Mouse (Mus musculus) MN1 (cell line): ENCODE measurements at regions not wholly inside any gene's neighbourhood (a gene's known extent, or its start where the extent isn't known, plus 50 kb on each side); places are given as distances from the start of the nearest gene placed in this dataset.

ENCODE experiments used
- DNase-seq: peaks from one replicate; pipeline ENCODE4 v3.0.0-alpha.2; 2016; ENCODE audit warnings: low spot score

DNA sequence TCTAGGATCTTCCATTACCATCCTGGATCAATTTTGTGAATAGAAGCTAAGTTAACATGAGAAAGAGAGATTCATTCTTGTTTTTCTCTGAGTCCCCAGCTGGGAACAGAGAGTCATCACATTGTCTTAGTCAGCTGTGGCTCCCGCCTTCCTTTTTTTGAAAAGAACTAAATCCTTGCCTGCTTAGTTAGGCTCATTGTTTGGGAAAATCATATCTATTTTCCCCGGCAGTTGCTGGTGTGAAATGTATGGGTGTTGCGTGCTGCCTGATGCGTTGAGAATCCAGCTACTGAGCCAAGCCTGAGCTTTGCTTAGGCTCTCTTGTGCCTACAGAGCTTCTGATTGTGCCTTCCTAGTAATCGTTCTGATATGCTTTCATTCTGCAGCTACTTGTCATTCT is 66.3 kb downstream of the Fam50b start:
- DNase-seq, result no peak

DNA sequence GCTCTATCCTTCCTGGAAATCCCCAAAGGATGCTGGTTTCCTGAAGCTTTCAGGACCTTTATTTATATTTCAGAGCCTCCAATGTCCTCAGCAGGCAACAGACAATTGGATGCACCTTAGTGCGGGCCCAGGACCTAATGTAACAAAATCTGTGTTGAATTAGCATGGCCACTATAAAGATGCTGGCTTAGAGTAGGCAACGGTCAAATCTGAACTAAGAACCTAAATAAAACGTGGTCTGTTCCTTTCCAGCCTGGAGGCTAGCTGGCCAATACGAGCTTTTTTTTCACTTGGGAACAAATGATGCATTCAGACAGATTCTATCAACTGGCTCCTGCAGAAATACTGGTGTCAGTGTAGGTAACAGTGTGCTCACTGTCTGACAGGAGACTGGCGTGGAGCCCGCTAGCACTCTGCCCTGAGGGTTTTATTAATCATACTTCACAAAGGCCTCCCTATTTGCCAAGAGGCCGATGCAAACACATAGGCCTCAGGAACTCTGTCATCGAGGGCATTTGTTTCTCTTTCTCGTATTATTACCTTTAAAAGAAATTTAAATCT is 68.5 kb upstream of the Prpf4b start:
- DNase-seq, result peak; percentile 28

DNA sequence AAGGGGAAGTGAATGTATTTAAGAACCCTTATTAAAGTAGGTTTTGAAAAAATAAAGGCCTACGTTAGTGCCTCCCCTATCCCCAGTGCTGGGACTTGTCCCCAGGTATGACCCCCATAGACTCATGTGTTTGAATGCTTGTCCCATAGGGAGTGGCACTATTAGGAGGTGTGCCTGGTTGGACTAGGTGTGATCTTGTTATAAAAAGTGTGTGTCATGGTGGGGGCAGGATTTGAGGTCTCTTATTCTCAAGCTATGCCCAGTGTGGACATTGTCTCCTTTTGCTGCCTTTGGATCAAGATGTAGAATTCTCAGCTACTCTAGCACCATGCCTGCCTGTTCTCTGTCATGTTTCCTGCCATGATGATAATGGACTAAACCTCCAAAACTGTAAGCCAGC is 65.6 kb upstream of the Prpf4b start:
- no peak for DNase-seq

DNA sequence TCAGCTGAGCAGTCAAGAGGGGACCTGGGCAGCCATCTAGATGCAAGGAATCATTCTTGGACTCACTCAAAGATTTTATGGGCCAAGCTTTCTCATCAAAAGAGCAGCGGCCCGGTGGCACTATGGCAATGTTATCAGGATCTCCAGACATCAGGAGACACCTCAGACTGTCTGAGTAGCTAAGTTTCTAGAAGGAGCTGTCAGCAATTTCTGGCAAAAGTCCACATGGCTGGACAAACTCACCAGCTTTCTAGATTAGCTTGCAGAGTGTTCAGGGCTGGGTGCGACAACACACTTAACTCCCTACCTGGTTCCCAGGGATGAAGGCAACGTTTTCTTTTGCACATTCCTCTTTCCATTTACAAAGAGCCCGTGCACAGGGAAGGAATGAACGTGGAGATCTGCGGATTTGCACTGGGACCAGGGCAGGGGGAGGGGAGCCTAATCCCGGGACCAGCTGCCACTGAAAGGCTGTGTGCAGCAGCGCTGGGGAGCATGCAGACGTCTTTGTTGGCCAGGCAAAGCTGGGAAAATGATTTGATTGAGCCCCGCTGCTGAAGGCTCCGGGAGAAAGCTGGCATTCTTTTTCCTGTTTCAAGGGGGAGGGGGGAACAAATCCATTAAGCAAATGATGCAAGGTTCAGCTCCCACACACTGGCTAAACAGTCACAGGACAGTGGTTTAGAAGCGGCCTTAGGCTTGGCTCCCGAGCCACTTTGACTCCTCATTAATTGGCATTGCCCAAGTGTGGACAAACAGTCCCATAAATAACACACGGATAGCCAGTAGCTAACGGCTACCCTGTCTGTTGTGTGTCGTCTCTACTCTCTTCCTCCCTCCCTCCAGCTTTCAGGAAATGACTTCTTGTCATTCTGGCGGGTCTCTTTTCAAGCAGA is 60.7 kb upstream of the Prpf4b start:
- DNase-seq, result peak; percentile 66

DNA sequence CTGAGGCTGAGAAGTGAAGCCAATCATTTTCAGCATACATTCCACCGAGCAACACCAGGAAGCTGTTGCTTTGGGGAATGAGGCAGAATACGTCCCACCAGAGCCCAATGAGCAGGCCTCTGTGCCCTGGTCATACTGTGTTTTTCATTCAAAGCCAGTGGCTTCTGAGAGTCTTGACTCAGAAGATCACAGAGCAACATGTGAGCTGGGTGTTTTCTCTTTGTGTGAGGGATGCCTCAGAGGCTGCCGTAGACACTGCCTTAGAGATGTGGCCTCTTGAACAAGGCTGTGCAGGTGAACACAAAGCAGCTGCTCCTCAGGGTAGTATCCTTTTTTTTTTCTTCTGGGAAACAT is 60.1 kb upstream of the Prpf4b start:
- DNase-seq, result peak; percentile 28

DNA sequence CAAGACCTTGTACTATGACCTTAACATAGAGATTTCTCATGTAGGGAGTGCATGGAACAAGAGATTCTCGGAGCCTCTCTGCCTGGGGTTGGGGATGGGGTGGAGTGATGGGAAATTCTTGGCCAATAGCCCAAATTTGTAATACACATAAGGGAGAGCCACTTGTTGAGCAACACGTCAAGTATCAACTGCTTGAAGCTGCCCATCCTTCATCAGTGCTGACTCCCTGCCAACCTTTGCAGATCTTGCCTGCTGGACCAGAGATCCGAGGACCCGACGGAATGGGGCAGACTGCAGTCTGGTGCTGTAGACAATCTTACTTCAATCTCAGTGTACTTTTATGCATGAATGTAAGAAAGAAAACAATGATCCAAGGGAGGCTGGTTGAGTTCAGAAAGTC is 56.9 kb upstream of the Prpf4b start:
- no peak for DNase-seq

DNA sequence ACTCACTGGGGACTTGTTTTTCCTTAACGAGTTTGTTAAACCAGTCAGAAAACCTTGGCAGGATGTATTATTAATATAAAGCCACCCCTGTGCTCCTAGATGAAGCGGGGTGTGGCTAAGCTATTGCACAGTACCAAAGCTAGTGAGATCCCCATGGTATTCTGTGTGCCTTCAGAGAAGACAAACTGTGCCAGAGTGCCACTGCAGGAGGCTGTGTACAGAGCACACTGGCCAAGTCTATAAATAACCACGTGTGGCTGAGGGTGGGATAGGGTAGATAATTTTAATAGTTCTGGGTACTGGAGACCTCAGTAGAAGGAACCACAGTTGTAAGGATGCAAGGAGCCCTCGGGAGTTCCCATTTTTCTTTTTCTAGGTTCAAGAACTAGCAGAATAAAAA is 54.7 kb upstream of the Prpf4b start:
- no peak for DNase-seq

DNA sequence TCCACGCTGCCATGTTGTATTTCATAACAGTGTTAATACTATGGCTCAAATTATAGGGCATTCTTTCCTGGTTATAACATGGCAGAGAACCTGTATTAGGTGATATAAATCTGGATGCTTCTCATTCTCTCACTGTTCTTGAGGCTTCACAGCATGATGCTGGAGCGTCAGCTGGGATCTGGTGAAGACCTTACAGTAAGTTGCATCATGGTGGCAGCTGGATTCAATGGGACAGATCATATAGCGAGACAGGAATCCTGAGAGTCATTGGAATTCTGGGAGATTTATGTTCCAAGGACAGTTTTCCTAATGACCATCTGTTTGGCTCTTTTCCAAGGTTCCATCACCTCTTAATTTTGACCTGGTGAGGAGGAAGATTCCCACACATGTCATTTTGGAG is 53.2 kb upstream of the Prpf4b start:
- peak; percentile 70 for DNase-seq

DNA sequence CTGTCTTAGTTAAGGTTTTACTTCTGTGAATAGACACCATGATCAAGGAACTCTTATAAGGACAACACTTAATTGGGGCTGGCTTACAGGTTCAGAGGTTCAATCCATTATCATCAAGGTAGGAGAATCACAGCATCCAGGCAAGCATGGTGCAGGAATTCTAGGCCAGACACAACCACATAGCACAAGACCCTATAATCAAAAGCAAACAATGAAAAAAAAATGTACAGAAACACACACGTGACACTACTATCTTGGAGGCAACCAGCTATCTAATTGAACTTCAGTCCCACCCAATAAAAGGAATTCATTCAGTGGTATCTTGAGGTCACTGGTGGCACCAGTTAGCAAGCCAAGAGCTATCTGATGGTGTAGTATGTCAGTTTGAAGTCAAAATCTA is 50.9 kb upstream of the Prpf4b start:
- DNase-seq, result no peak
